Mouse (Mus musculus) CH12.LX (cell line): Measurements from ENCODE around the gene Ptpn5. TPM values are rescaled to one million over a fixed set of nuclear protein-coding genes. Genes with fewer than 3 reads are reported as not detected.

ENCODE experiments used
- DNase-seq: peaks from one replicate; pipeline ENCODE4 v3.0.0-alpha.2; 2013; ENCODE audit errors: extremely low read depth
- H3K27ac ChIP-seq: 2 replicates; pipeline ENCODE4 v1.5.1; 2012; ENCODE audit warnings: low read depth, mild to moderate bottlenecking, control low read depth, moderate library complexity; ENCODE audit not compliant: insufficient read depth
- H3K27me3 ChIP-seq: replicated peaks from 2 replicates; pipeline ENCODE3; 2012; ENCODE audit warnings: inconsistent platforms
- H3K36me3 ChIP-seq, 2 experiments: replicated peaks in 1 of 2; 2 replicates each; pipeline versions ENCODE3 to v1.6.1; 2012; ENCODE audit warnings: inconsistent platforms in 1 of 2, low read length in 1 of 2, mild to moderate bottlenecking in 1 of 2, mixed read lengths in 1 of 2, moderate library complexity in 1 of 2; ENCODE audit not compliant: control insufficient read depth in 1 of 2, insufficient read depth in 1 of 2
- H3K4me1 ChIP-seq, 2 experiments: 2 replicates each; pipeline ENCODE4 v1.6.1; 2012; ENCODE audit warnings: inconsistent platforms in 1 of 2, moderate library complexity in 1 of 2; ENCODE audit not compliant: insufficient read depth in 2 of 2, control insufficient read depth in 1 of 2
- H3K4me2 ChIP-seq: 2 replicates; pipeline ENCODE4 v1.6.1; 2012; ENCODE audit warnings: low read depth, mild to moderate bottlenecking, control low read depth; ENCODE audit not compliant: poor library complexity, insufficient read depth, severe bottlenecking
- H3K4me3 ChIP-seq, 3 experiments: fragments of 150-350 bp in 1 of 3; sonication (generic) in 1 of 3; replicated peaks in 1 of 3; 2 replicates each; pipeline versions ENCODE3 to v1.5.1; 2011 to 2012; ENCODE audit warnings: low read depth in 2 of 3, low read length in 2 of 3, mild to moderate bottlenecking in 2 of 3, moderate library complexity in 2 of 3, control low read depth in 1 of 3, improper control_type of control experiment in 1 of 3, inconsistent platforms in 1 of 3, mixed read lengths in 1 of 3; ENCODE audit not compliant: poor library complexity in 1 of 3
- H3K79me2 ChIP-seq: replicated peaks from 2 replicates; pipeline ENCODE4 v1.6.1; 2012; ENCODE audit warnings: mild to moderate bottlenecking, moderate library complexity; ENCODE audit not compliant: control insufficient read depth, poor library complexity, insufficient read depth, severe bottlenecking; ENCODE audit errors: extremely low read depth
- H3K9ac ChIP-seq: 2 replicates; pipeline ENCODE4 v1.6.1; 2012; ENCODE audit warnings: low read depth, mild to moderate bottlenecking, control low read depth, moderate library complexity; ENCODE audit not compliant: insufficient read depth
- H3K9me3 ChIP-seq: replicated peaks from 2 replicates; pipeline ENCODE3; 2012; ENCODE audit warnings: low read length, inconsistent platforms, mixed read lengths
- BHLHE40 ChIP-seq: IDR thresholded peaks from 2 replicates; pipeline ENCODE4 v1.6.1; 2011; ENCODE audit warnings: mild to moderate bottlenecking, low read depth, low read length, improper control_type of control experiment
- CHD1 ChIP-seq: IDR thresholded peaks from 2 replicates; pipeline ENCODE4 v1.6.1; 2012; ENCODE audit warnings: low read depth, low read length, improper control_type of control experiment, inconsistent platforms
- CTCF ChIP-seq, 2 experiments: IDR thresholded peaks in 1 of 2; conservative IDR thresholded peaks in 1 of 2; 2 replicates each; pipeline ENCODE4 v1.5.1; 2011 to 2012; ENCODE audit warnings: low read depth in 2 of 2, low read length in 2 of 2, improper control_type of control experiment in 1 of 2, inconsistent platforms in 1 of 2, mild to moderate bottlenecking in 1 of 2, moderate library complexity in 1 of 2
- GABPA ChIP-seq: IDR thresholded peaks from 2 replicates; pipeline ENCODE4 v1.6.1; 2012; ENCODE audit warnings: low read depth, low read length, improper control_type of control experiment, inconsistent platforms; ENCODE audit not compliant: insufficient replicate concordance
- HCFC1 ChIP-seq: IDR thresholded peaks from 2 replicates; pipeline ENCODE4 v1.6.1; 2012; ENCODE audit warnings: low read depth, mild to moderate bottlenecking, inconsistent platforms, low read length, improper control_type of control experiment
- IRF4 ChIP-seq: IDR thresholded peaks from 2 replicates; pipeline ENCODE4 v1.6.1; 2014; ENCODE audit warnings: low read depth, mild to moderate bottlenecking, inconsistent platforms, low read length, improper control_type of control experiment
- MAZ ChIP-seq: IDR thresholded peaks from 2 replicates; pipeline ENCODE4 v1.6.1; 2012; ENCODE audit warnings: low read depth, mild to moderate bottlenecking, inconsistent platforms, low read length, improper control_type of control experiment, moderate library complexity
- MEF2A ChIP-seq: IDR thresholded peaks from 2 replicates; pipeline ENCODE4 v1.6.1; 2014; ENCODE audit warnings: low read depth, mild to moderate bottlenecking, inconsistent platforms, low read length, improper control_type of control experiment, borderline replicate concordance
- MXI1 ChIP-seq: IDR thresholded peaks from 2 replicates; pipeline ENCODE4 v1.6.1; 2011; ENCODE audit warnings: mild to moderate bottlenecking, low read depth, low read length, improper control_type of control experiment
- MYC ChIP-seq: IDR thresholded peaks from 2 replicates; pipeline ENCODE4 v1.6.1; 2011; ENCODE audit warnings: low read depth, mild to moderate bottlenecking, improper control_type of control experiment, low read length
- NELFE ChIP-seq: IDR thresholded peaks from 2 replicates; pipeline ENCODE4 v1.6.1; 2011; ENCODE audit warnings: low read depth, low read length, improper control_type of control experiment
- NRF1 ChIP-seq: IDR thresholded peaks from 2 replicates; pipeline ENCODE4 v1.6.1; 2014; ENCODE audit warnings: low read depth, mild to moderate bottlenecking, inconsistent platforms, low read length, improper control_type of control experiment, moderate library complexity
- POLR2A ChIP-seq: IDR thresholded peaks from 2 replicates; pipeline ENCODE4 v1.6.1; 2011; ENCODE audit warnings: low read depth, mild to moderate bottlenecking, improper control_type of control experiment, low read length
- POLR2AphosphoS2 ChIP-seq: IDR thresholded peaks from 2 replicates; pipeline ENCODE4 v1.6.1; 2011; ENCODE audit warnings: low read depth, low read length, improper control_type of control experiment
- RCOR1 ChIP-seq: conservative IDR thresholded peaks from 2 replicates; pipeline ENCODE4 v1.6.1; 2012; ENCODE audit warnings: low read depth, mild to moderate bottlenecking, inconsistent platforms, low read length, improper control_type of control experiment
- SIN3A ChIP-seq: IDR thresholded peaks from 2 replicates; pipeline ENCODE4 v1.6.1; 2012; ENCODE audit warnings: low read length, improper control_type of control experiment, inconsistent platforms
- SMC3 ChIP-seq: IDR thresholded peaks from 2 replicates; pipeline ENCODE4 v1.6.1; 2011; ENCODE audit warnings: low read depth, low read length, improper control_type of control experiment
- TBP ChIP-seq: conservative IDR thresholded peaks from 2 replicates; pipeline ENCODE4 v1.6.1; 2011; ENCODE audit warnings: low read depth, low read length, improper control_type of control experiment
- USF1 ChIP-seq: IDR thresholded peaks from 2 replicates; pipeline ENCODE4 v1.6.1; 2014; ENCODE audit warnings: low read depth, mild to moderate bottlenecking, inconsistent platforms, low read length, improper control_type of control experiment
- USF2 ChIP-seq: conservative IDR thresholded peaks from 2 replicates; pipeline ENCODE4 v1.6.1; 2011; ENCODE audit warnings: low read depth, low read length, improper control_type of control experiment
- ZC3H11A ChIP-seq: IDR thresholded peaks from 2 replicates; pipeline ENCODE4 v1.6.1; 2012; ENCODE audit warnings: low read depth, mild to moderate bottlenecking, inconsistent platforms, low read length, improper control_type of control experiment
- ZKSCAN1 ChIP-seq: IDR thresholded peaks from 2 replicates; pipeline ENCODE4 v1.6.1; 2012; ENCODE audit warnings: low read depth, inconsistent platforms, low read length, improper control_type of control experiment, borderline replicate concordance
- ZMIZ1 ChIP-seq: IDR thresholded peaks from 2 replicates; pipeline ENCODE4 v1.6.1; 2012; ENCODE audit warnings: low read depth, mild to moderate bottlenecking, inconsistent platforms, low read length, improper control_type of control experiment
- dilution Hi-C: fragments of 300-500 bp; cut with MboI; formaldehyde crosslinking; loops from 2 replicates; pipeline ENCODE4 v1.14.3; 2020; ENCODE audit warnings: low sequenced_read_pairs; ENCODE audit not compliant: extremely low pct_unique_long_range_greater_than_20kb, extremely low pct_ligation_motif_present
- in situ Hi-C: fragments of 300-500 bp; cut with MboI; formaldehyde crosslinking; loops from 3 replicates; pipeline ENCODE4 v1.14.3; 2019; ENCODE audit warnings: low sequenced_read_pairs, low pct_ligation_motif_present, low pct_unique_long_range_greater_than_20kb, mixed read lengths
- polyA plus RNA-seq: library from polyadenylated mRNA; unstranded; fragments of >175 nt; gene quantifications from 2 replicates; pipeline ENCODE4 v1.2.1, GENCODE M21; 2012; ENCODE audit warnings: low read depth; ENCODE audit not compliant: insufficient read length
- total RNA-seq, 2 experiments: library from RNA; depleted of rRNA; stranded (reverse); fragments of 300-350 nt in 1 of 2; fragments of >200 nt in 1 of 2; gene quantifications; 2 replicates each; pipeline ENCODE4 v1.2.3; 2012 to 2014

The Ptpn5 gene
- total and polyA plus RNA-seq, 3 experiments = 0.90 to 3.4 (median 1.9) TPM

- Histone ChIP-seq H3K79me2 (no peaks in the 10 kb centered on the region), H3K36me3 (no peaks in the 10 kb centered on the region), H3K4me3 (no peak overlapping the region), H3K9me3 (no peaks in the 10 kb centered on the region), H3K4me1 (no peaks in the 10 kb centered on the region), H3K9ac (no peak overlapping the region), H3K4me2 (no peak overlapping the region), H3K27me3 (peaks cover 6% of the 10 kb centered on the region), H3K27ac (no peak overlapping the region)
- dilution Hi-C loops (no loop called here), in situ Hi-C loops (no loop called here)
- no peak for TF ChIP-seq POLR2AphosphoS2
- no peak for TF ChIP-seq ZC3H11A
- no peak for TF ChIP-seq TBP
- DNase-seq = no peak
Measured at GRCm38 (mm10) chr7:47042121-47042520, 91.4 kb downstream of the Ptpn5 start.

- no peak overlapping the region for H3K4me3 ChIP-seq
- TF ChIP-seq ZMIZ1 (no peak), NELFE (no peak), MYC (no peak), MAZ (no peak), SIN3A (no peak), POLR2A (no peak), NRF1 (no peak), IRF4 (no peak), GABPA (no peak), ZKSCAN1 (no peak)
- H3K9ac ChIP-seq = no peak overlapping the region
- in situ Hi-C loops (no loop called here), dilution Hi-C loops (no loop called here)
- H3K79me2 ChIP-seq = no peaks in the 10 kb centered on the region
- H3K27ac ChIP-seq = no peak overlapping the region
- H3K36me3 ChIP-seq = no peaks in the 10 kb centered on the region
- peaks cover 4% of the 10 kb centered on the region for H3K27me3 ChIP-seq
- no peaks in the 10 kb centered on the region for H3K4me1 ChIP-seq
- H3K9me3 ChIP-seq = no peaks in the 10 kb centered on the region
- H3K4me2 ChIP-seq = no peak overlapping the region
- no peak for DNase-seq
Measured at GRCm38 (mm10) chr7:47041706-47042105, 91.8 kb downstream of the Ptpn5 start.

GRCm38 (mm10) chr7:47035426-47035825 lies 98.1 kb downstream of the Ptpn5 start:
- in situ Hi-C loops (no loop called here), dilution Hi-C loops (no loop called here)
- no peaks in the 10 kb centered on the region for H3K9me3 ChIP-seq

More at GRCm38 (mm10) chr7:47035426-47035825, 98.1 kb downstream of the Ptpn5 start:
- Histone ChIP-seq H3K27ac (no peak overlapping the region), H3K4me2 (no peak overlapping the region), H3K4me3 (no peak overlapping the region), H3K9ac (no peak overlapping the region), H3K36me3 (no peaks in the 10 kb centered on the region), H3K27me3 (peaks cover 2% of the 10 kb centered on the region), H3K4me1 (no peaks in the 10 kb centered on the region), H3K79me2 (no peaks in the 10 kb centered on the region)
- no peak for DNase-seq
- TF ChIP-seq SMC3 (no peak), TBP (no peak), MXI1 (no peak), CTCF (conservative IDR thresholded peaks at IDR 0.05 in 1 of 2, IDR thresholded peaks at IDR 0.05 in 1 of 2; ENCODE audit: low read depth in 2 of 2, low read length in 2 of 2) (no peak), IRF4 (no peak), CHD1 (no peak), POLR2A (no peak), USF1 (no peak), BHLHE40 (no peak), RCOR1 (no peak), USF2 (no peak), HCFC1 (no peak), MEF2A (no peak)
